Mouse (Mus musculus) cerebellum, postnatal 4 days (tissue): Measurements from ENCODE around the gene Wrap53.
"Not testable (repeated sequence)": the region's sequence is repeated elsewhere in the genome, so short reads cannot be mapped to it uniquely, and the experiment has no call there.

ENCODE experiments used
- DNase-seq, 2 experiments: peaks; one replicate each; pipeline ENCODE4 v3.0.0; 2022; ENCODE audit warnings: low spot score in 2 of 2, mixed read lengths in 1 of 2

The Wrap53 gene

GRCm38 (mm10) chr11:69564391-69564790 is 15.7 kb downstream of the Wrap53 start:
- DNase-seq: no peak

- DNase-seq: no peak
Measured at GRCm38 (mm10) chr11:69563373-69563772, 16.7 kb downstream of the Wrap53 start.

GRCm38 (mm10) chr11:69560896-69561854 is 18.9 kb downstream of the Wrap53 start:
- no peak for DNase-seq

GRCm38 (mm10) chr11:69559851-69560765 is 19.9 kb downstream of the Wrap53 start, which contains the start of gene Efnb3:
TSS of gene Efnb3 (minus strand) at chr11:69560205.
- DNase-seq: peak in 1 of 2 experiments; percentile 62

GRCm38 (mm10) chr11:69559183-69559582 is 20.9 kb downstream of the Wrap53 start:
- no peak for DNase-seq

- DNase-seq: no peak
Measured at GRCm38 (mm10) chr11:69558756-69559155, 21.3 kb downstream of the Wrap53 start.

GRCm38 (mm10) chr11:69557381-69557958 is 22.6 kb downstream of the Wrap53 start:
- DNase-seq: peak in 1 of 2 experiments; percentile 67

GRCm38 (mm10) chr11:69554539-69555140 is 25.4 kb downstream of the Wrap53 start:
- no peak for DNase-seq

- DNase-seq: no peak
Measured at GRCm38 (mm10) chr11:69553341-69553721, 26.7 kb downstream of the Wrap53 start.

- DNase-seq: peak in 1 of 2 experiments; percentile 73
Measured at GRCm38 (mm10) chr11:69552622-69553340, 27.3 kb downstream of the Wrap53 start.

GRCm38 (mm10) chr11:69551310-69551709 is 28.7 kb downstream of the Wrap53 start:
- DNase-seq: no peak

GRCm38 (mm10) chr11:69549060-69549656 is 30.9 kb downstream of the Wrap53 start, which contains the start of gene Dnah2:
TSS of gene Dnah2 (minus strand) at chr11:69549110.
- no peak for DNase-seq

GRCm38 (mm10) chr11:69547071-69547470 is 33.0 kb downstream of the Wrap53 start:
- DNase-seq: peak in 1 of 2 experiments; percentile 56

- DNase-seq: peak; percentile 67 to 88
Measured at GRCm38 (mm10) chr11:69546423-69547053, 33.5 kb downstream of the Wrap53 start.

GRCm38 (mm10) chr11:69545957-69546356 is 34.1 kb downstream of the Wrap53 start:
- DNase-seq: no peak

- no peak for DNase-seq
Measured at GRCm38 (mm10) chr11:69543598-69543997, 36.5 kb downstream of the Wrap53 start.

GRCm38 (mm10) chr11:69541741-69542140 is 38.3 kb downstream of the Wrap53 start:
- not testable (repeated sequence) for DNase-seq

GRCm38 (mm10) chr11:69540700-69541099 is 39.4 kb downstream of the Wrap53 start:
- no peak for DNase-seq

GRCm38 (mm10) chr11:69534990-69535389 is 45.1 kb downstream of the Wrap53 start:
- DNase-seq: no peak
